Mouse (Mus musculus) lung, adult 2 months (tissue): Measurements from ENCODE around the gene Tdrd5. TPM values are rescaled to one million over a fixed set of nuclear protein-coding genes. Genes with fewer than 3 reads are reported as not detected.

Source experiments
- DNase-seq: peaks from one replicate; pipeline ENCODE4 v3.0.0; 2022
- H3K4me1 ChIP-seq: fragments of 200-500 bp; 2 replicates; pipeline ENCODE4 v1.6.1; 2011; ENCODE audit warnings: low read length; ENCODE audit not compliant: control insufficient read depth, insufficient read depth
- H3K4me3 ChIP-seq: fragments of 200-500 bp; replicated peaks from 2 replicates; pipeline ENCODE3; 2011; ENCODE audit warnings: low read depth, mild to moderate bottlenecking, control low read depth, low read length; ENCODE audit errors: extremely low read depth
- CTCF ChIP-seq: fragments of 200-500 bp; IDR thresholded peaks from 2 replicates; pipeline ENCODE4 v1.5.1; 2011; ENCODE audit warnings: mild to moderate bottlenecking, low read length, control low read depth; ENCODE audit not compliant: insufficient read depth
- POLR2A ChIP-seq: fragments of 200-500 bp; IDR thresholded peaks from 2 replicates; pipeline ENCODE4 v1.6.1; 2011; ENCODE audit warnings: low read depth, mild to moderate bottlenecking, control low read depth, low read length, borderline replicate concordance; ENCODE audit errors: extremely low read depth
- WGBS: fragments of 180-500 bp; shearing (Covaris S2); methylation state at CpG from one replicate; pipeline ENCODE4 v1.1.7; 2018; 5-methylcytosine and 5-hydroxymethylcytosine counted together
- polyA plus RNA-seq: library from polyadenylated mRNA; depleted of rRNA; stranded (reverse); fragments of >200 nt; gene quantifications from 2 replicates; pipeline ENCODE4 v1.2.3, GENCODE M21; 2012; rRNA removed

Gene Tdrd5
- polyA plus RNA-seq, 1 experiment, result 0.44 TPM

DNA sequence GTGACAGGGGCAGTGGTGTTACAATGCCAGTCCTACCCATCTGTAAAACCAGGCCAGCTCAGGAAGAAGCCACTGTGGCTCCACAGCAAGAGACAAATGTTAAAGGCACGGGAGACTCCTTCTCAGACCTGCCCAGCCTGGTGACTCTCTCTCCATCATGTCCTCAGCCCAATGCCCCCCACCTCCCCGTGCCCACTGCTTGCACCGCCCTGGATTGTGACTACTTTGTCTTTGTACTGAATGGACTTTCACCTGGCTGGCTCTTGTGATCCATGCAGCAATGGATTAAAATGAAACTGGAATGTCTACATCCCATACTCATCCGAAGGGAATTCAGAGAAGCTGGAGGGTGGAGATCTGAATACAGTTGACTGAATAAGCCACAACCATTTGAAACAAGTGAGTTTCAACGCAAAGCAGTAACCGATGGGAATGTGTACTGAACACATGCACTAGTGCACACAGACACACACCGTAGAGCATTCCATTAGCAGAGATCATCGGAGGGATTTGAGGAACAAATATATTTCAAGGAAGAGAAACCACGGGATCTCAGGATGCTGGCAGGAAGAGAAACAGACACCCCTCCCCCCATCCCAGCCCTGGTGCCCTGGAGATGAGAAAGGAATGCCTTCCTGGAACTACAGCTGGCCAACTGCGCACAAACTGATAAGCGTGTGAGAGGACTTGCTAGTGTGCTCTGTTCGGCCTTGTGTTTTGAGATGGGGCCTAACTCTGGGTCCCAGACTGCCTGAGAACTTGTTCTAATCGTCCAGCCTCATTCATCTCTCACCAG lies 81.1 kb downstream of the Tdrd5 start:
- no peak overlapping the region for H3K4me3 ChIP-seq
- no peak for DNase-seq
- no peak for TF ChIP-seq CTCF
- TF ChIP-seq POLR2A, result no peak
- H3K4me1 ChIP-seq, result no peaks in the 10 kb centered on the region; the same call in 1 of the 2 replicates
- WGBS, result 42% methylated on average over 13 of the region's 13 CpGs

DNA sequence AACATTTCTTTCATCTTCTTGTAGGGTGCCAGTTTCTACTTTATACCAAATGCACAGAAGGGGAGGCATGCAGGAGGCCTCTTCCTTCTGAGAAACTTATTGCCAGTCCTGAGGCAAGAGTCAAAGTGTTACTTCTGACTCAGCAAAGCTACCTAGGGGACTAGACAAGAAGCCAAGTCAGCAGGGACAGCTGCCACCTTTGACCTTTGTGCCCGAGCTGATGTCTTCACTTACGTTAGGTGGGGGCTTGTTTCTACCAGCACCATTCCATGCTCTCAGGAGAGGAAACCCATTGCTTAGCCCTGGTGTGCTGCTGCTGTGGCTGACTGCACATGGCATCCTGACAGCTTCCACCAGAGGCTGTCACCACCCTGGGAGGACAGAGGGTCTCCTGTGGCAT lies 82.1 kb downstream of the Tdrd5 start:
- Histone ChIP-seq H3K4me3 (no peak overlapping the region), H3K4me1 (no peaks in the 10 kb centered on the region; the same call in 1 of the 2 replicates)
- no peak for DNase-seq
- 91% methylated on average over 2 of the region's 2 CpGs for WGBS
- TF ChIP-seq POLR2A (no peak), CTCF (no peak)

DNA sequence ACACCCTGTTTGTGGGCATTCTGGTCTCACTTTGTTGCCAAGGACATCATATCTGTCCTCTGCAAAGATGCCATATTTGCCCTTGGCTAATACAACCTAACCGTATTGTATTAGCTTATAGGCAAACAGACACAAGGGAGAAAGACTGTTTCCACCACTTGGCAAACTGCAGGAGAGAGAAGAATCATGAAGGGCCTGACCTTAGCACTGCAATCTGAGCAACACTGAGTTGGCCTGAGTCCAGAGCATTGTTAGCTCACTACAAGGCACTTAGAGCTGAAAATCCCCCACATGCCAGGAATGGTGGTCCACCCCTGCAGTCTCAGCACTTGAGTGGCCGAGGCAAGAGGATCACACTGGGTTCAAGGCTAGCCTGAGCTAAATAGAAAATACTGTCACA lies 84.9 kb downstream of the Tdrd5 start:
- Histone ChIP-seq H3K4me1 (no peaks in the 10 kb centered on the region; the same call in 1 of the 2 replicates), H3K4me3 (no peak overlapping the region)
- TF ChIP-seq CTCF (no peak), POLR2A (no peak)
- 66% methylated on average over 2 of the region's 2 CpGs for WGBS
- no peak for DNase-seq

DNA sequence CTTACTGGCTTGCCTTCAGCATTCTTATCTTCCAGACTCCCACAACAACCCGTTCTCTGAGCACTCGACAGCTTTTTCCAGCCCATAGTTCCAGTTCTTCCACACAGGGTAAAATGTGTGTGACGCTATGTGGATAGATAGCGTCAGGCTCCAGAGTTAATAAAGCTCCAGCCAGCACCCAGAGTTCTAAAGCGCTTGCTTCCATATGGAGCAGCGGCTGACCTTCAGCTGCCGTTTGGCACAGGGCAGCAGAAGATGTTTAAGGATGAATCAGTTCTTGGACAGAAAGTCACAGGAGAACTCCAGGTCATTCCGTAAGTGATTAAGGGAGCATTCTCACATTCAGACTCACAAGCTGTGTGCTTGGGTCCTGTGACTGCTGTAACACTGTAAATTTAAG lies 85.5 kb downstream of the Tdrd5 start:
- H3K4me3 ChIP-seq, result no peak overlapping the region
- TF ChIP-seq CTCF (no peak), POLR2A (no peak)
- H3K4me1 ChIP-seq, result no peaks in the 10 kb centered on the region; the same call in 1 of the 2 replicates
- 59% methylated on average over 8 of the region's 8 CpGs for WGBS
- DNase-seq, result no peak

DNA sequence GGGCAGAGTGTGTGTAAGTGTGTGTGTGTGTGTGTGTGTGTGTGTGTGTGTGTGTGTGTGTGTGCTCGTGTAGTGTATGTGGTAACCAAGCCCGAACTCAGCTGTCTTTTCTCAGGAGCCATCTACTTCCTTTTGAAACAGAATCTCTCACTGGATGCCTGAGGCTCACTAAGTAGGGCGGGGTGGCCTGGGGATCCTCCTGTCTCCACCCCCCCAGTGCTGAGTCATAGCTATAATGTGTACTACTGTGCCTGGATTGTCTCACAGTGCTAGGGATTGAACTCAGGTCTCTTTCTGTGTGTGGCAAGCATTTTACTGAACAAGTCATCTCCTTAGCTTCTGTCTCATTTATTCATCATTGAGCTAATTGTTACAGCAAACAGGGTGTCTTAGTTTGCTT lies 86.1 kb downstream of the Tdrd5 start:
- DNase-seq, result no peak
- WGBS, result 42% methylated on average over 3 of the region's 3 CpGs
- H3K4me1 ChIP-seq, result no peaks in the 10 kb centered on the region
- TF ChIP-seq CTCF, result no peak
- TF ChIP-seq POLR2A, result no peak
- no peak overlapping the region for H3K4me3 ChIP-seq

DNA sequence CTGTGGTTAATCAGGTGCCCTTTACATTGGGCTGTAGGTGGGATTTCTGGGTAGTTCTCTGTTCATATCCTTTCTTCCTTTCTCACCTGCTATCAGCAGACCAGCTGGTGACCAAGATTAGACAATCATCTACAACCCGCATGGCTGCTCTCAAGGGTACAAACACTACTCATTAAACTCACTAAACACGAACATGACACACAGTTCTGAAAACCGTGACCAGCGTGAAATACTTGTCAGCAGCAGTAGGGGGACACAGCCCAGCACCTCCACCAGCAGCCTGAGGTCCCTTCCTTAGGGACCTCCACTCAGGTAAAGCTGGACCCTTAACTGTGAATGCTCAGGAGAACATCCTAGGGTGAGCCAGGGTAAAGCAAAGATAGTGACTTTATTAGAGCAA lies 87.2 kb downstream of the Tdrd5 start:
- Histone ChIP-seq H3K4me1 (no peaks in the 10 kb centered on the region), H3K4me3 (no peak overlapping the region)
- TF ChIP-seq POLR2A (no peak), CTCF (no peak)
- 84% methylated on average over 4 of the region's 4 CpGs for WGBS
- no peak for DNase-seq

DNA sequence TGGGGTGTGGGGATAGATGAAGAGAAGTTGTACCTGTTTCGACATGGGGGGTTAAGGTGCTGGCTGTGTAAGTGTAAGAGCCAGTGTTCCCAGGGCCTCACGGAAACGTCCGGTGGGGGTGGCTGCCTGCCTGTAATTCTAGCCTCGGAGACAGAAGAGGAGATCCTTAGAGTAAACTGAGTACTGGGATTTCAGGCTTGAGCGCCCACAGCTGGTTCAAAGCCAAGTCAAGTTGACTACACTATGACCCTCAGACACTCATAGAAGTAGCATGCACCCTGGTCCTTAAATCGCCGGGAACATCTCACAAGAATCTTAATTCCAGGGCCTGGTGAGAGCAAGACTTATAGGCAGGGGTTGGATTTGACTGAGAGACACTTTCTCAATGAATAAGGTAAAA lies 88.8 kb downstream of the Tdrd5 start:
- 87% methylated on average over 8 of the region's 8 CpGs for WGBS
- no peaks in the 10 kb centered on the region for H3K4me1 ChIP-seq
- no peak for DNase-seq
- H3K4me3 ChIP-seq, result no peak overlapping the region
- TF ChIP-seq CTCF (no peak), POLR2A (no peak)

DNA sequence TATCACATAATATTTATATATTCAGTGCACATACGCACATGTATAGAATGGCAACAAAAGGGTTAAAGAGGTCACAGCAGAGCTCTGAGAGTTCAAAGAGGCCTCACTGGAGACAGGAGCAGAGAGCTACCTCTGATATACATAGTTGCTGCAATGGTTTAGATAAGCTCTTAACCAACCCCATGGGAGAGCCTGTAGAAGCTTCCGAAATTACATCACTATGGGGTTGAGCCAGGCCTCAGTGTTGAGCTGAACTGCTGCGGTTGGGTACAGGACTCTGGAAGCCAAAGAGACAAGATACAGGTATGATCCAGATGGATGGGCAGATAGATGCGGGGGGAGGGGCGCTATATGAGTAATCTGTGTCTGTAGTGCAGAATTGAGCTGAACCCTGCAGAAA lies 90.5 kb downstream of the Tdrd5 start:
- Histone ChIP-seq H3K4me1 (no peaks in the 10 kb centered on the region), H3K4me3 (no peak overlapping the region)
- WGBS, result 90% methylated on average over 5 of the region's 5 CpGs
- TF ChIP-seq CTCF, result no peak
- no peak for TF ChIP-seq POLR2A
- no peak for DNase-seq

DNA sequence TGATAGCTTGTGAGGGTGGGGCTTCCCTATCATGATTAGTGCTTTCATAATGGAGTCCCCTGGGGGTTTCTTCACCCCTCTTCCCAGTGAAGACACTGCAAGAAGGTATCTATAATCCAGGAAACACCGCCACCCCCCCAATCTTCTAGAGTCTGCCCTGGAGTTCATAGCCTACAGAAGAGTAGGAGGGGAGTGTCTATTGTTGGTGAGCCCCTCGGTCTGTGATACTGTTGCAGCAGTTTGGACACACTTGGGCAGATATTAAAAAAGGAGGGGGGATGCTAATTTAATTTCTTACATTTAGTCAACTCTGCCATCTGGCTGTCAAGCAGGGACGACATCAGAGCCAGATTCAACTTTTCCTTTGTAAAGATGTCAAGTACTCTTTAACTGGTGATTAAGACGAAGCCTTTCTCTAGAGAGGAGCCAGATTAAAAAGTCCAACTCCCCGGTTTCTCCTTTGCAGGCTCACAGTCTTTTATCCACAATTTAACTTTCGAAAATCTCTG lies 91.6 kb downstream of the Tdrd5 start:
- DNase-seq, result no peak
- no peak for TF ChIP-seq CTCF
- WGBS, result 55% methylated on average over 6 of the region's 6 CpGs
- H3K4me3 ChIP-seq, result no peak overlapping the region
- H3K4me1 ChIP-seq, result no peaks in the 10 kb centered on the region

Other genes starting within 250 kb of the Tdrd5 start
- gene Fam163a, start 98.6 kb downstream of the Tdrd5 start, polyA plus RNA-seq, result 0.07 and 0.10 TPM in 2 replicates
- 0.06 and 0.08 TPM in 2 replicates for gene Nphs2, start 7.1 kb upstream of the Tdrd5 start, polyA plus RNA-seq
- gene Gm2000, start 62.4 kb upstream of the Tdrd5 start, polyA plus RNA-seq, result 1.4 and 6.7 TPM in 2 replicates
- 0.20 TPM in 1 of 2 replicates, not detected in the other for gene Axdnd1, start 117.5 kb upstream of the Tdrd5 start, polyA plus RNA-seq
- gene Soat1, start 170.7 kb upstream of the Tdrd5 start, polyA plus RNA-seq, result 61.3 and 104 TPM in 2 replicates
- 11.0 and 12.2 TPM in 2 replicates for gene Gm10031, start 220.3 kb upstream of the Tdrd5 start, polyA plus RNA-seq